Mouse (Mus musculus): ENCODE data around the gene Uimc1.

GRCm38 (mm10) chr13:55114375-55114774 is 14.3 kb upstream of the Uimc1 start:
- TF ChIP-seq CTCF (IDR thresholded peaks at IDR 0.05; ENCODE audit: low read depth) (no peak), EP300 (IDR thresholded peaks at IDR 0.05; ENCODE audit: low read depth) (no peak)
